Mouse (Mus musculus) E14TG2a.4 (cell line): Measurements from ENCODE around the gene Dnal1.
A peak's percentile ranks its signal among the peaks of the same experiment; 100 is the strongest.

Experiments used
- CTCF ChIP-seq: conservative IDR thresholded peaks from 2 replicates; pipeline ENCODE4 v1.5.1; 2014; ENCODE audit warnings: low read length
- NANOG ChIP-seq: IDR thresholded peaks from 2 replicates; pipeline ENCODE4 v1.6.1; 2014; ENCODE audit warnings: borderline replicate concordance, low read length, mixed read lengths

- peak; percentile 20 for TF ChIP-seq CTCF
- TF ChIP-seq NANOG = no peak
Observed at GRCm38 (mm10) chr12:84163586-84164110, 49.5 kb downstream of the Dnal1 start.
